Mouse (Mus musculus): ENCODE results near the gene Psmd2. TPM values are rescaled to one million over a fixed set of nuclear protein-coding genes. Genes with fewer than 3 reads are reported as not detected.

Psmd2 gene
- 396 and 401 TPM in 2 replicates for polyA plus RNA-seq (2016; fragmentation: Nextera tagmentation; extraction: Ambion mirVana)

DNA sequence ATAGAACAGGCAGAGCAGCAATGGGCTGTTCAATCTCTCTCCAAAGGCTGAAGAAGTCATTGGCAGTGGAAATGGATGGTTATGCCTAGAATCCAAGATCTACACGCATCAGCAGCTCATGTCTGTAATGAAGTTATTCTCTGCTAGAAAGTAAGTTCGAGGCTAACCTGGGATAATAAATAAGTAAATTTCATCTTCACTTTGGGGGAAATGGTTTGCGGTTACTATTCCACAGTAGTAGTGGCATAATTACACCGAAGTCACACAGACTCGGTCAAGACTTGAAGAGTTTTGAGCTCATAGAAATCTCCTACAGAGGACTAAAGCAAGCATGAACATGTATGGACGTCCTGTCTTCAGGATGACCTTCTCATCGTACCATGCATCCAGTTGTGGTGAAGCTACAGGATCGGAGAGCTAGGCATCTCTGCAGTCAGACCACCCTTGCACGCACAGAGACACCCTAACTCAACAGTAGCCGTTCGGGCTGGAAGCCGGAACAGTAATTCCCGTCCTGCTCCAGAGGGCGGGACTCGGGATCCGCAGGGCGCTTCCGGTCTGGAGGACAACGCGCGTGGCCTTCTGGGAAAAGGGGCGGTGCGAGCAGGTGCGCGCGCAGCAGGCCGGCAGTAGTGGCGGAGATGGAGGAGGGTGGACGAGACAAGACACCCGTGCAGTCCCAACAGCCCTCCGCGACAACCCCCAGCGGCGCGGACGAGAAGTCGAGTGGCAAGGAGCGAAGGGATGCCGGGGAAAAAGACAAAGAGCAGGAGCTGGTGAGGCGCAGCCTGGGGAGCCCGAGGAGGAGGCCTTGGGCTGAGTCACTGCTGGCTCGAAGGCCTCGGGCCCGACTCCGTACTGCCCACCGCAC lies at the start of gene Psmd2:
TSS of gene Psmd2 (plus strand) at position 577 of the 871 bp plus-strand sequence.
- peak; percentile 95 for ATAC-seq (ENCODE audit: insufficient number of reproducible peaks, insufficient read depth, low FRiP score, low TSS enrichment)
- 2% methylated on average over 46 of the region's 46 CpGs for WGBS
- Histone ChIP-seq H3K27me3 (no peaks in the 10 kb centered on the region), H3K9me3 (no peaks in the 10 kb centered on the region), H3K4me1 (peaks cover 11% of the 10 kb centered on the region; the same call in 1 of the 2 replicates), H3K27ac (peak within 1 kb of the TSS; percentile 64), H3K9ac (peak within 1 kb of the TSS; percentile 91), H3K4me2 (replicated peaks) (peak within 1 kb of the TSS; percentile 92), H3K4me3 (peak within 1 kb of the TSS; percentile 75), H3K36me3 (peaks cover 19% of the 10 kb centered on the region)

DNA sequence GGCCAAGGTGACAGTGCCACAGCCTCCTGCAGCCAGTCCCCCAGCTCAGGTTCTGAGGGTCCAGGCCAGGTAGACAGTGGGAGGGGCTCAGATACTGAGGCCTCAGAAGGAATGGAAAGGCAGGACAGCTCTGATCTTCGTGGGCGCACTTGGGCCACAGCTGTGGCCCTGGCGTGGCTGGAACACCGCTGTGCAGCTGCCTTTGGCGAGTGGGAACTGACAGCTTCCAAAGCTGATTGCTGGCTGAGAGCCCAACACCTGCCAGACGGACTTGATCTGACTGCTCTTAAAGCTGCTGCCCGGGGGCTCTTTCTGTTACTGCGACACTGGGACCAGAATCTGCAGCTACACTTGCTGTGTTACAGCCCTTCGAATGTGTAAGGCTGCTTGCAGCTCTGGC lies 46.7 kb upstream of the Psmd2 start:
- no peak overlapping the region for H3K4me2 ChIP-seq (replicated peaks)

DNA sequence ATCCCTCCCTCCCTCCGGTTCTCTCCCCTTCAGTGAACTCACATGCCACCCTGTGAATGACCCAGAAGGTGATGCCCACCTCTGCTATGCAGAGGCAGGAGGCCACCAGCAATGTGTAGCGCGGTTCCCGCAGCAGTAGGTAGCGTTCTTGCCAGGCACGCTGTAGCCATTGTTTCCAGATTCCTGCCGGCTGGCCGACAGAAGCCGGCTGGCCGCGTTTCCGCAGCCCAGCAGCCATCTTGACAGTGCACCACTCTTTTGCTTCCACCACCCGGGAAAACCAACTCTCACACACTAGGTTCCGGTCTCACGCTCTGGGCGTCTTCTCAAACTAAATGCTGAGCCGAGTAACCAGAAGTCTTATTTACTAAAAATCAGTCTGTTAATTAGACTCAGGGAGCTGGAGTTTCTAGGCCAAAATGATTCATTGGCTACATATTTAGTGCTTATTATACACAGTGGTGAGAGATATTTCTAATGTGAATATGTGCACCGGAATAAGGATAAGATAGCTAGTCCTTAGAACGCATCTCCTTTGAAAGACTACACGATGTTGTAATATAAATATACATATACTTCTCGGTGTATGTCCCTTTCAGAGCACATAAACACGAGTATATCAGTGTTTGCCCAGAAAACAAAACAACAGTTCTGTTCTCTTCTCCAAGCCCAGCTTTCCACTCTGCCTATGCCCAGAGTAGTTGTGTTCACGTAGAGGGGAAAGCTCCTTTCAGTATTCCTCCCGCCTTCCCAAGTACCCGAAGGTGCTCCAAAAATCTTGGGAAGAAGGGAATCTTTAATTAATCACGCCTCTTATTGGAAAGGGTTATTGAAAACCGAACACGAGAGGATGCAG lies 40.7 kb upstream of the Psmd2 start:
- ATAC-seq (ENCODE audit: insufficient number of reproducible peaks, insufficient read depth, low FRiP score, low TSS enrichment): no peak

More for the DNA sequence above, 46.7 kb upstream of the Psmd2 start:
- Histone ChIP-seq H3K4me3 (no peak overlapping the region), H3K36me3 (peaks cover 40% of the 10 kb centered on the region), H3K27ac (no peak overlapping the region), H3K27me3 (no peaks in the 10 kb centered on the region), H3K9me3 (no peaks in the 10 kb centered on the region), H3K4me1 (peaks cover 3% of the 10 kb centered on the region; the same call in 1 of the 2 replicates), H3K9ac (no peak overlapping the region)
- no peak for ATAC-seq (ENCODE audit: insufficient number of reproducible peaks, insufficient read depth, low FRiP score, low TSS enrichment)
- WGBS: 84% methylated on average over 9 of the region's 9 CpGs

DNA sequence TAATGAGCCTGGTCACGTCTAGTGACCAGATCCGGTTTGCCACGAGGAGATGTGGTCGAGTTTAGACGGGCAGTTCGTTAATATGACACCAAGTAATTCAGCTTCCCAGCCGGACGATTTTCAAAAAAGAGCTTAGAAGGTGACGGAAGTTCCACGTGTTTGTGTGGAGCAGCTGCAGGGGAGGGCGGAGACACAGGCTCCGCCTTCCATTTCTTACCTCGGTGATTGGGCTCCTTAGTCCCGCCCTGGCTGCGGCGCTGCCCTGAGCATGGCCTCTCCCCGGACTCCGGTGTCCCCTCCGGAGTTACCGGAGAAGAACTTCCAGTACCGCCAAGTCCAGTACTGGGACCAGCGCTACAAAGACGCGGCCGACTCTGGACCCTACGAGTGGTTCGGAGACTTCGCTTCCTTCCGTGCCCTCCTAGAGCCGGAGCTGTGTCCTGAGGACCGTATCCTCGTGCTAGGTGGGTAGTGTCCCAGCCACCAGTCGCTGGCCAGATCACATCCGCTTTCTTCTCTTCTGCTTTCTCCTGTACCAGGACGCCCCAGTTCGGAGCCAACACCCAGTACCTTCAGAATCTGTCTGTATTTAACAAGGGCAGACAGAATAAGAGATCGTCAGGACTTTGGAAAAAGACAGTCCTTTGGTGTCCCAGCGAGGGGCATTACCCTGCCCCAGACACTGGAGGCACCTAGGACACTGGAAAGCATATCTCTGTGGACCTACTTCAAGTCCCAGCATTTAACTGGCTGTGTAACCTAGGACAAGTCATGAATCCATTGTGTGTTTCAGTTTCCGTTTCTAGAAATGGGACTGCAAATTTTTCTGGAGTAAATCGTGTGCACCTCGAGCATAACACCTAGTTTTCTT lies 39.9 kb upstream of the Psmd2 start, which contains the start of the genes Eef1akmt4, Gm49333 and Alg3:
TSS of gene Eef1akmt4 (plus strand) at position 237 of the 871 bp plus-strand sequence.
TSS of gene Gm49333 (plus strand) at position 254 of the 871 bp plus-strand sequence.
TSS of gene Alg3 (minus strand) at position 379 of the 871 bp plus-strand sequence.
- peak; percentile 97 for ATAC-seq (ENCODE audit: insufficient number of reproducible peaks, insufficient read depth, low FRiP score, low TSS enrichment)
- Histone ChIP-seq H3K36me3 (peaks cover 14% of the 10 kb centered on the region), H3K4me1 (peaks cover 10% of the 10 kb centered on the region; the same call in 1 of the 2 replicates), H3K4me2 (replicated peaks) (peak within 1 kb of the TSS; percentile 93), H3K9ac (peak within 1 kb of the TSS; percentile 77), H3K27ac (peak within 1 kb of the TSS; percentile 74), H3K27me3 (no peaks in the 10 kb centered on the region), H3K9me3 (no peaks in the 10 kb centered on the region), H3K4me3 (peak within 1 kb of the TSS; percentile 63)
- 3% methylated on average over 41 of the region's 41 CpGs for WGBS

More for the DNA sequence above, 40.7 kb upstream of the Psmd2 start:
- Histone ChIP-seq H3K27ac (peak overlapping the region; percentile 74), H3K4me1 (peaks cover 10% of the 10 kb centered on the region; the same call in 1 of the 2 replicates), H3K4me2 (replicated peaks) (peak overlapping the region; percentile 93), H3K36me3 (peaks cover 23% of the 10 kb centered on the region), H3K4me3 (peak overlapping the region; percentile 63), H3K27me3 (no peaks in the 10 kb centered on the region), H3K9me3 (no peaks in the 10 kb centered on the region), H3K9ac (peak overlapping the region; percentile 77)
- under 1% methylated on average over 28 of the region's 28 CpGs for WGBS

DNA sequence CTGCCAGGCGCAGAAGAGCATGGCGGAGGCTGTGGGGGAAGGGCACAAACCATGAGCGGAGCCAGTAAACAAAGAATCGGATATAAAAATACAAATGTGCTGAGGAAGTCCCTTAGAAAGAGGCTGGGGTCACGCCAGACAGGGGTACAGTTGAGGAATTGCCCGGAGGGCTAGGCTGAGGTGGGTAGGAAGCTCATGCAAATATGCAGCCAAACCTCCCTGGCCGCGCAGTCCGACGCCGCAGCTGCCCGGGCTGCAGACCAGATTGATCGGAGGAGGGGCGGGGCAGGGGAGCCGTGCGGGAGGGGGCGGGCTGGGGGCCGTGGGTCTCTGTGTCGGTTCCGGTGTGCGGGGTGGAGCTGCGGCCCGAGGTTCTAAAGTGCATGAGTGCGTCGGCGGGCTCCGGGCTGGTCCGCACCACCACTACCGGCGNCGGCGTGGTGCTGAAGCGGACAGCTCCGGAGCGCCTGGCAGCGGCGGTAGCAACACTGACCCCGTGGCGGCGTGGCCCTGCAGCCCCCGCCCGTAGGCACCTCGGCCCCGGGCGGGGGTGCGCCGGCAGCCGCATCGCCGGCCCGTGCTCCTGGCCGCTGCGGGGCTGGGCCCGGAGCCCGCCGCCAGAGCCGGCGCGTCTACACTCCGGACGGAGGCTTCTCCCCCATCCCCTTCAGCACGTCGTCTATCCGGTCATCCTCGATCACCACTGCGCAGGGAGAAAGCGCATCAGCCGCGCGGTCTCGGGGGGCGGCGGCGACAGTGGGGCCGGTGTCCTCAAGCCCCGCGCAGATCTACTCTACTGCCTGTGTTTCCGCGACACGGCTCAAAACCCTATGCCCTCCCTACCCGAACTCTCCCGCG lies 31.7 kb upstream of the Psmd2 start:
- 3% methylated on average over 69 of the region's 83 CpGs for WGBS
- H3K4me3 ChIP-seq: peak overlapping the region; percentile 68
- no peaks in the 10 kb centered on the region for H3K9me3 ChIP-seq
- peak; percentile 29; the same call in 1 of the 2 replicates for ATAC-seq (ENCODE audit: insufficient number of reproducible peaks, insufficient read depth, low FRiP score, low TSS enrichment)
- peaks cover 8% of the 10 kb centered on the region for H3K36me3 ChIP-seq
- H3K9ac ChIP-seq: no peak overlapping the region; the same call in 1 of the 2 replicates
- H3K4me2 ChIP-seq (replicated peaks): peak overlapping the region; percentile 91
- H3K27ac ChIP-seq: no peak overlapping the region
- H3K27me3 ChIP-seq: peaks cover 29% of the 10 kb centered on the region
- peaks cover 21% of the 10 kb centered on the region for H3K4me1 ChIP-seq

DNA sequence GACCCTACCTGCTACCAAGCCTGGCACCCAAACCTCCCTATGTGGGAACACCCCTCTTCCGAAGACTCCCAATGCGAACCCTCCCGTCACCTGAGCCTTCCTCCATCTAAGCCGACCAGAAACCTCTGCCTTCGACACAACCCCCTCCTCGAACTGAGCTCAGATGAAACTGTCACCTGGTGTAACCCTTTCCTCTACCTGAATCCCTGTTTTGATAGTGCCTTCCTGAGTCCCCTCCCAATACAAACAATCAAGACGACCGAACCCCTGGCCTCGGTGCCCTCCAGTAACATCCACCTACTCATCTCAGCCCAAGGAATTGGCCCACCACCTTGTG lies 31.1 kb upstream of the Psmd2 start:
- Histone ChIP-seq H3K27ac (no peak overlapping the region), H3K9ac (peak overlapping the region; percentile 68), H3K36me3 (peaks cover 8% of the 10 kb centered on the region), H3K9me3 (no peaks in the 10 kb centered on the region), H3K4me1 (peaks cover 21% of the 10 kb centered on the region), H3K4me3 (peak overlapping the region; percentile 68), H3K27me3 (peaks cover 29% of the 10 kb centered on the region), H3K4me2 (replicated peaks) (peak overlapping the region; percentile 91)
- ATAC-seq (ENCODE audit: insufficient number of reproducible peaks, insufficient read depth, low FRiP score, low TSS enrichment): no peak
- under 1% methylated on average over 9 of the region's 9 CpGs for WGBS

DNA sequence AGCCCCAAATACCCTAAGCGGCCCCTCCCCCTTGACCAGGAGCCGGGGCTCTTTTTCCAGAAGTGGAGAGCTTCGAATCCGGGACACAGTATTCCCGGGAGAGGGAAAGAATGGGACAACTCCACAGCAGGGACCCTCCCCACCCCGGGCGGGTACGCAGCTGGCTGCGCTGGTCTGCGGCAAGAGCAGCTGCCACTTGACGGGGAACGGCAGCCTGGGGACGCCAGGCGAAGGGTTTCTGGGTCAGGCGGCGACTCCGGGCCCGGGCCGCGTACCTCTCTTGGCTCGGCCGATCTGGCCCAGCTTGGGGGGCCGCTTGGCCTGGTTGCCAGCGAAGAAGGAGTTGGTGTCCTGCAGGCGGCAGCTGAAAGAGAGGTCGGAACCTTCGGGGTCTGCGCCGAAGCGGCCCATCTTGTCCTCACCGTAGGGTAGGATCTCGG lies 30.7 kb upstream of the Psmd2 start:
- H3K9ac ChIP-seq: peak overlapping the region; percentile 68
- H3K4me2 ChIP-seq (replicated peaks): peak overlapping the region; percentile 91
- peaks cover 29% of the 10 kb centered on the region for H3K27me3 ChIP-seq
- H3K4me1 ChIP-seq: peaks cover 21% of the 10 kb centered on the region
- H3K36me3 ChIP-seq: peaks cover 8% of the 10 kb centered on the region
- 0 out of 2 replicates have a peak overlapping the region, but pooled peaks have one; percentile 23 for H3K27ac ChIP-seq
- peak overlapping the region; percentile 68 for H3K4me3 ChIP-seq
- under 1% methylated on average over 32 of the region's 32 CpGs for WGBS
- ATAC-seq (ENCODE audit: insufficient number of reproducible peaks, insufficient read depth, low FRiP score, low TSS enrichment): peak; percentile 7; the same call in 1 of the 2 replicates
- no peaks in the 10 kb centered on the region for H3K9me3 ChIP-seq

DNA sequence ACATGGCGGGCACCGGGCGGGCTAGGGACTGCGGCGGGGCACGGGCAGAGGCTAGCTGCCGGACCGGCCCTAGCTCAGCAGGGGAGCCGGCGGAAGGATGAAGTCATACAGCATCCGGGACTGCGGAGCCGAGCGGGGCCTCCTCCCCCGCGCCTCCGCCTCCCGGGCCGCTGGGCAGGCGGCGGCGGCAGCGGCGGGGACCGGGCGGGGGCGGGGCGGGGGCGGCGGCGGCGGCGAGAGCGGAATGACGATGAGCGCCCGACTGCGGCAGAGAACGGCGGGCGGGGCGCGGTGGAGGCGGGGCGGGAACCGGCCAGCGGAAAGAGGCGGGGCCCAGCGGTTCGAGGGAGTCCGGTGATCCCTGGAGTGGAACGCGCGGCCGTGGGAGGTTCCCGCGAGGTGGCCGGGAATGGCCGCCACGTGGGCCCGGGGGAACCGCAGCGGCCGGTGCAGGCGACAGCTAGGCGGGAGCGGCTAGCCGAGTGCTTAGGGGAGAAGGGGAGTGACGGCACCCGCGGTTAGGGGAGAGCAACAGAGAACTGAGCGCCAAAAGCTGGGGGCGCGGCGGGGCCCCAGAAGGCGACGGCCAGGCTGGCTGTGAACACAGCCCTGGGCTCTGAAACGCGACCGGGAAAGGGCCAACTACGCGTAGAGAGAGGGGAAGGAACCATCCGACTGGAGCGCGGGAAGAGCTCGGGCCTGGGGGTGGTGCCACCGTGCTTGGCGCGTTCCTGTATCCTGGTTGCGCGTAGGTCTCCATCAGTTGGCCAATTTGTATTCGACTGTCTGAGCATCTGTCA lies 30.1 kb upstream of the Psmd2 start, which contains the start of gene Camk2n2:
TSS of gene Camk2n2 (minus strand) at position 97 of the 800 bp plus-strand sequence.
- peak; percentile 32 for ATAC-seq (ENCODE audit: insufficient number of reproducible peaks, insufficient read depth, low FRiP score, low TSS enrichment)
- peak within 1 kb of the TSS; percentile 68 for H3K9ac ChIP-seq
- H3K4me3 ChIP-seq: peak within 1 kb of the TSS; percentile 68
- no peaks in the 10 kb centered on the region for H3K9me3 ChIP-seq
- H3K4me2 ChIP-seq (replicated peaks): peak within 1 kb of the TSS; percentile 91
- H3K4me1 ChIP-seq: peaks cover 21% of the 10 kb centered on the region
- WGBS: 1% methylated on average over 73 of the region's 92 CpGs
- H3K36me3 ChIP-seq: peaks cover 8% of the 10 kb centered on the region
- peaks cover 29% of the 10 kb centered on the region for H3K27me3 ChIP-seq
- H3K27ac ChIP-seq: peak within 1 kb of the TSS; percentile 67

DNA sequence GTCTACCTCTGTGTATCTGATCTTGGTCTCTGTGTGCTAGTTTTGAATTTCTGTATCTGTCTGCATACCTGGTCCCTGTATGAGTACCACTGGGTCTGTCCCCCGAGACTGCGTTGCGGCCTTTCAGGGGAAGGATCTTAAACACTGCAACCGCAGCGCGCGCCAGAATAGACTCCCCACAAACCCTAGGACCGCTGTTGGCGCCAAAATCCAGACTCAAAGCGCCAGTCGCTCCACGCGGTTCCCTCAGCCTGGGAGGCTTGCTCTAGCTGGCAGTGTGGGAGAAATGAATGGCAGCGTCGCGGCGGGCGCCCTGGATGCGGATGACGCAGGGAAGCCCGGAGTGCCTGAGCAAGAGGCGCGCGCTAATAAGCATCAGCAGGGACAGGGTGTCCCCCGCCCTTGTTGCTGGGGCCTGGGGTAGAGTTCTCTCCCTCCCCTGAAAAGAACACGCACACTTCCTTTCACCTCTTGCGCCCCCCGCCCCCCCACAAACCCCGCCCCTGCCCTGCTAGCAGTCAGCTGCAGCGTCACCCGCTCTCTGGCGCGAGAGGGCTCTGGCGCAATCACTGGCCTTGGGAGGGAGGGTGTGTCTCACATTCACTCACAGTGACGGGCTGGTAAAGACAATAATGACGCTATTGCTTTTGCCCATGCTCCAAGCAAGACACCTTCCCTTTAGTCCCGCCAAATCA lies 29.3 kb upstream of the Psmd2 start:
- Histone ChIP-seq H3K4me1 (peaks cover 21% of the 10 kb centered on the region), H3K27ac (peak overlapping the region; percentile 67), H3K27me3 (peaks cover 29% of the 10 kb centered on the region), H3K4me3 (peak overlapping the region; percentile 68), H3K9ac (peak overlapping the region; percentile 68), H3K36me3 (peaks cover 8% of the 10 kb centered on the region), H3K4me2 (replicated peaks) (peak overlapping the region; percentile 91), H3K9me3 (no peaks in the 10 kb centered on the region)
- peak; percentile 37 for ATAC-seq (ENCODE audit: insufficient number of reproducible peaks, insufficient read depth, low FRiP score, low TSS enrichment)
- 0% methylated on average over 34 of the region's 37 CpGs for WGBS

Data from embryonic facial prominence, embryonic 12.5 days (tissue).